Mouse (Mus musculus) lung, embryonic 14.5 days (tissue): ENCODE results near the gene Arhgap29. TPM values are rescaled to one million over a fixed set of nuclear protein-coding genes. Genes with fewer than 3 reads are reported as not detected.

Experiments used
- ATAC-seq: fragments of 200-750 bp; cut with Nextera tagmentation; 2 replicates; pipeline ENCODE4 v1.8.0; 2017; ENCODE audit warnings: mild to moderate bottlenecking, moderate TSS enrichment, moderate library complexity; ENCODE audit not compliant: insufficient read depth
- DNase-seq: peaks from one replicate; pipeline ENCODE4 v3.0.0-alpha.2; 2015
- H3K27ac ChIP-seq: fragments of 300-500 bp; sonication (generic); 2 replicates; pipeline ENCODE4 v1.5.1; 2014; ENCODE audit warnings: low read depth, mild to moderate bottlenecking, moderate library complexity
- H3K27me3 ChIP-seq: fragments of 300-500 bp; sonication (generic); 2 replicates; pipeline ENCODE4 v1.6.1; 2014; ENCODE audit warnings: low read length, control low read depth; ENCODE audit not compliant: insufficient read depth
- H3K36me3 ChIP-seq: fragments of 300-500 bp; sonication (generic); 2 replicates; pipeline ENCODE4 v1.6.1; 2014; ENCODE audit warnings: control low read depth; ENCODE audit not compliant: insufficient read depth
- H3K4me1 ChIP-seq: fragments of 300-500 bp; sonication (generic); 2 replicates; pipeline ENCODE4 v1.6.1; 2014; ENCODE audit warnings: antibody characterized with exemption, control low read depth; ENCODE audit not compliant: insufficient read depth
- H3K4me2 ChIP-seq: fragments of 300-500 bp; sonication (generic); 2 replicates; pipeline ENCODE4 v1.6.1; 2014; ENCODE audit warnings: mild to moderate bottlenecking
- H3K4me3 ChIP-seq: fragments of 300-500 bp; sonication (generic); 2 replicates; pipeline ENCODE4 v1.5.1; 2014; ENCODE audit warnings: low read depth, low read length
- H3K9ac ChIP-seq: fragments of 300-500 bp; sonication (generic); 2 replicates; pipeline ENCODE4 v1.6.1; 2014
- H3K9me3 ChIP-seq: fragments of 300-500 bp; sonication (generic); 2 replicates; pipeline ENCODE4 v1.6.1; 2016; ENCODE audit warnings: low read depth, low read length, control low read depth
- CTCF ChIP-seq: IDR thresholded peaks from 2 replicates; pipeline ENCODE4 v1.5.1; 2016; ENCODE audit warnings: antibody characterized with exemption, low read depth
- WGBS: fragments of 180-500 bp; shearing (Covaris S2); extraction: QIAGEN DNeasy Blood & Tissue Kit; methylation state at CpG from one replicate; pipeline ENCODE4 v1.1.7; 2014; 5-methylcytosine and 5-hydroxymethylcytosine counted together
- polyA plus RNA-seq: library from polyadenylated mRNA; unstranded; fragments of >200 nt; fragmentation: Nextera tagmentation; extraction: Ambion mirVana; gene quantifications from 2 replicates; pipeline ENCODE4 v1.2.1, GENCODE M21; 2014

Gene Arhgap29
- polyA plus RNA-seq, 1 experiment from 2014 or later, result 66.2 TPM

GRCm38 (mm10) chr3:121941204-121941745 lies 11.1 kb upstream of the Arhgap29 start:
- ATAC-seq, result no peak
- Histone ChIP-seq H3K4me2 (no peak overlapping the region), H3K9me3 (no peaks in the 10 kb centered on the region), H3K4me1 (no peaks in the 10 kb centered on the region), H3K27me3 (no peaks in the 10 kb centered on the region), H3K9ac (no peak overlapping the region), H3K4me3 (no peak overlapping the region), H3K36me3 (no peaks in the 10 kb centered on the region), H3K27ac (0 out of 2 replicates have a peak overlapping the region, but pooled peaks have one; percentile 18)
- WGBS, result 75% methylated on average over 11 of the region's 11 CpGs
- TF ChIP-seq CTCF, result no peak
- peak; percentile 38 for DNase-seq

- H3K4me1 ChIP-seq, result no peaks in the 10 kb centered on the region
- no peak for DNase-seq
- H3K4me3 ChIP-seq, result no peak overlapping the region
- no peaks in the 10 kb centered on the region for H3K9me3 ChIP-seq
- no peaks in the 10 kb centered on the region for H3K36me3 ChIP-seq
- no peaks in the 10 kb centered on the region for H3K27me3 ChIP-seq
- no peak overlapping the region for H3K4me2 ChIP-seq
- no peak for TF ChIP-seq CTCF
- no peak for ATAC-seq
- no peak overlapping the region for H3K9ac ChIP-seq
- H3K27ac ChIP-seq, result no peak overlapping the region
- WGBS, result 40% methylated on average over 2 of the region's 2 CpGs
Observed at GRCm38 (mm10) chr3:121945957-121946356, 6.4 kb upstream of the Arhgap29 start.

- no peak for TF ChIP-seq CTCF
- H3K27ac ChIP-seq, result no peak overlapping the region
- no peaks in the 10 kb centered on the region for H3K36me3 ChIP-seq
- no peak for ATAC-seq
- no peak for DNase-seq
- H3K4me2 ChIP-seq, result no peak overlapping the region
- H3K9me3 ChIP-seq, result no peaks in the 10 kb centered on the region
- H3K27me3 ChIP-seq, result no peaks in the 10 kb centered on the region
- no peak overlapping the region for H3K9ac ChIP-seq
- no peak overlapping the region for H3K4me3 ChIP-seq
- H3K4me1 ChIP-seq, result no peaks in the 10 kb centered on the region
Observed at GRCm38 (mm10) chr3:121946765-121947164, 5.6 kb upstream of the Arhgap29 start.

- H3K27ac ChIP-seq, result no peak overlapping the region
- no peaks in the 10 kb centered on the region for H3K27me3 ChIP-seq
- H3K4me2 ChIP-seq, result no peak overlapping the region
- no peaks in the 10 kb centered on the region for H3K36me3 ChIP-seq
- no peaks in the 10 kb centered on the region for H3K9me3 ChIP-seq
- TF ChIP-seq CTCF, result no peak
- H3K4me3 ChIP-seq, result no peak overlapping the region
- DNase-seq (peak; percentile 62), ATAC-seq (no peak)
- WGBS, result 18% methylated on average over 6 of the region's 6 CpGs
- H3K9ac ChIP-seq, result no peak overlapping the region
- peaks cover 2% of the 10 kb centered on the region; the same call in 1 of the 2 replicates for H3K4me1 ChIP-seq
Observed at GRCm38 (mm10) chr3:121950139-121950538, 2.2 kb upstream of the Arhgap29 start.

GRCm38 (mm10) chr3:121951116-121951515 lies 1.2 kb upstream of the Arhgap29 start:
- Histone ChIP-seq H3K4me3 (no peak overlapping the region), H3K9me3 (no peaks in the 10 kb centered on the region), H3K27ac (no peak overlapping the region), H3K4me2 (no peak overlapping the region), H3K36me3 (no peaks in the 10 kb centered on the region), H3K9ac (no peak overlapping the region), H3K27me3 (no peaks in the 10 kb centered on the region), H3K4me1 (peaks cover 4% of the 10 kb centered on the region; the same call in 1 of the 2 replicates)
- ATAC-seq (no peak), DNase-seq (no peak)
- no peak for TF ChIP-seq CTCF
- WGBS, result 76% methylated on average over 2 of the region's 2 CpGs

- TF ChIP-seq CTCF, result no peak
- under 1% methylated on average over 41 of the region's 44 CpGs for WGBS
- H3K36me3 ChIP-seq, result no peaks in the 10 kb centered on the region
- ATAC-seq (peak; percentile 92), DNase-seq (peak; percentile 88)
- H3K27ac ChIP-seq, result peak overlapping the region; percentile 60
- peaks cover 4% of the 10 kb centered on the region; the same call in 1 of the 2 replicates for H3K4me1 ChIP-seq
- H3K4me3 ChIP-seq, result peak overlapping the region; percentile 78
- H3K4me2 ChIP-seq, result peak overlapping the region; percentile 84
- H3K27me3 ChIP-seq, result no peaks in the 10 kb centered on the region
- peak overlapping the region; percentile 77 for H3K9ac ChIP-seq
- H3K9me3 ChIP-seq, result no peaks in the 10 kb centered on the region
Observed at GRCm38 (mm10) chr3:121953049-121953432, 700 bp downstream of the Arhgap29 start.

DNA sequence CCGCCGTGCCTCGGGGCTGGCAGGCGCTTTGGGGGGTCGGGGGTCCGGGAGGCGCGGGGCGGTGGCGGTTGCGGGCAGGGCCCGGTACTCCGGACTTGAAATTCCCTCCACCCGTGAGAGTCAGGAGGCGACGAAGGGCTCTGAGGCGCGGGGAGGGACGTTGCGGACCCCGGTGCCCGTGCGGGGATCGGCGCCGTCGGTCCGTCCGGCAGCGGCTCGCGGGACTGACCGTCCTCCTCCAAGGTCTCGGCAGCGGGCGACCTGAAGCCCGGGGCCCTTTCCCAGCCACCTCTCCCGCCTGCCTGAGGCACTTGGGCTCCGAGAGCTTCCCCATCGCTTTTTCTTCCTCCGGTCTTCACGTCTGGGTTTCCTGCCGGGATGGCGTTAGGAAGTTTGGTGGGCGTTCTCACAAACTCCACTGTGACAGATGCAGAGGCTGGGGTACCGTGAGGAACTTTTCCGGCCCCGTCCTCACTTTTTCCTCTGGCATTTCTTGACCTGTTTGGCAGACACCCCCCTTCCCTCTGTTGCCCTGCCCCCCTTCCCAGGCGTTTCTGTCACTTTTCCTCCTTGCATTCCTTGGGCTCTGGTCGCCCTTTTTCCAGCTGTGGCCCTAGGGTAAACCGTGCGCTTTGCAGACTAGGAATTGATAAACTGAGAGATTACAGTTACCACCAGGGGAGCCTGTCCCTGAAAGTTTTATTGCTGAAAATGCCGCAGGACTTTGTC lies 1.3 kb downstream of the Arhgap29 start:
- peak overlapping the region; percentile 84 for H3K4me2 ChIP-seq
- no peaks in the 10 kb centered on the region for H3K9me3 ChIP-seq
- peak; percentile 53; the same call in 1 of the 2 replicates for ATAC-seq
- under 1% methylated on average over 53 of the region's 53 CpGs for WGBS
- H3K9ac ChIP-seq, result peak overlapping the region; percentile 77
- H3K36me3 ChIP-seq, result no peaks in the 10 kb centered on the region
- H3K27ac ChIP-seq, result peak overlapping the region; percentile 60
- DNase-seq, result peak; percentile 64
- H3K27me3 ChIP-seq, result no peaks in the 10 kb centered on the region
- TF ChIP-seq CTCF, result peak; percentile 29
- peak overlapping the region; percentile 78 for H3K4me3 ChIP-seq
- peaks cover 4% of the 10 kb centered on the region; the same call in 1 of the 2 replicates for H3K4me1 ChIP-seq
